Mouse (Mus musculus) right cerebral cortex, postnatal 10 days (tissue): Measurements from ENCODE around the gene Mdh2.

Experiments
- DNase-seq, 2 experiments: peaks; one replicate each; pipeline ENCODE4 v3.0.0; 2021; ENCODE audit warnings: low spot score in 2 of 2

Mdh2 gene

GRCm38 (mm10) chr5:135776546-135776945 is 1.7 kb upstream of the Mdh2 start:
- no peak for DNase-seq

- peak; percentile 62 to 77 for DNase-seq
Measured at GRCm38 (mm10) chr5:135777796-135778470, 347 bp upstream of the Mdh2 start, which contains the start of gene Styxl1. Gene Styxl1, minus strand, starts transcription at chr5:135778385.

- DNase-seq = no peak
Measured at GRCm38 (mm10) chr5:135780331-135780730, 2.1 kb downstream of the Mdh2 start.

DNA sequence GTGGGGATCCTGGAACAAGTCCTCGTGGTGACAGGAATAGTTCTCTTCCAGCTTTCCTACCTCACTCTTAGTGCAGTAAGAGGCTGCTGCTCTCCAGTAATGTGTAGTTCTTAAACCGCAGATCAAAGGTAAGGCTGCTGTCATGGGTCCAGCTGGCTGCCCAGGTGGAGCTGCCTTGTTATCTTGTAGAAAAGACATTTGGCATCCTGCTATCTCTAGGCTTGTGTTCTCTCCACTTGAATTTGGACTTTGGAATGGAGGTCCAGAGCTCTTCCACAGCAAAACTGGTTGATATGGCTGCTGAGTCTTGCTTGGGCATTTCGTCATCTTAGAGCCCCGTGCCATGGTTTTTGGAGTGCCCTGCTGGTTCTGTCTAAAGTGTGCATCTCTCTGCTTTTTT is 4.6 kb downstream of the Mdh2 start:
- no peak for DNase-seq

DNA sequence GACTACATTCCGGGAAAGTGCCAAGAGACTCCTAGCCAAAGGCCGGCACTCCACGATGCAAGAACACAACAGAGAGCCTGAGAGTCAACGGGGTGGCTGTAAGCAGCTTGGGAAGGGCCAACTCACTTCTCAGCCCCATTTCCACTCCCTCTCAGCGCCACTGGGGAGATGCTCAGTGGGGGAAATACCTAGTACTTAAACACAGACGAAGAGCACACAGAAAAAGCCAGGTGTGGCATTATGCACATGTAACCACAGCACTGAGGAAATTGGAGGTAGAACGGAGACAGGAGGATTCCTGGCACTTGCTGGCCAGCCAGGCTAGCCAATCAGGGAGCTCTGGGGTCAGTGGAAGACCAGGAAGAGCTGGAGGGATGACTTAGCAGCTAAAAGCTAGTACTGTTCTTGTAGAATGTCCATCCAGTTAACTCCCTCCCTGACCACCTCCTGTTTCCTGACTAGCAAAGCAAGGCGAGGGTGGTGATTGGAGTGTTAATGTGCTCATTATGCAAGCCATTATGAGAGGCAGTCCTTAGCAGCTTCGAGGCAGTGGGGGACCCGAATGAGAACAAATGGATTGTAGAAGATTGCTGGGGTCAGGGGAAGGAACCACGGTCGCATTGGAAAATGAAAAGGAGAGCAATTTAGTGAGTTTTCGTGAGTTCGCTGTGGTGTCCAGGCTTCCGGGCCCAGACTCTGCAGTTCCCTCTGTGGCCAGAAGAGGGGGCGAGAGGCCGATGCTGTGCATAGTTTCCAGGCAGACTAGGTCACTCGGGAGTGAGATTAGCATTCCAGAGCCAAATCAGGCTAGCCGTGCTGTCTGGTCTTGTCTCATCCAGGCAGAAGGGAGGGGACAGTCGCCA is 15.9 kb downstream of the Mdh2 start:
- peak; percentile 92 to 93 for DNase-seq

DNA sequence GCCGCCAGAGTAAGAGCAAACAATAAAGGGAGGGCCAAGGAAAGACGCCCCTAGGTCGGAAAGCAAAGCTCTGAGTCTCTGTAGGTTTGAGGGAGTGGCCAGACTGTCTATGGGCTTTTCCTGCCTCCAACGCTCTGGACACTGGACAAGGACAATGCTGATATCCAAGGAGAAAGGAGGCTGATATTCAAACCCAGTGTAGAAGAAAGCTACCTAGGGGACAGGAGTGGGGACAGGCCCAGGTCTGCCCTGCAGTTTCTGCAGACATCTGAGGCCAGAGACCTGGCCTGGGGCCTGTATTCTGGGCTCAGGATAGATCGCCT is 16.5 kb downstream of the Mdh2 start:
- no peak for DNase-seq

DNA sequence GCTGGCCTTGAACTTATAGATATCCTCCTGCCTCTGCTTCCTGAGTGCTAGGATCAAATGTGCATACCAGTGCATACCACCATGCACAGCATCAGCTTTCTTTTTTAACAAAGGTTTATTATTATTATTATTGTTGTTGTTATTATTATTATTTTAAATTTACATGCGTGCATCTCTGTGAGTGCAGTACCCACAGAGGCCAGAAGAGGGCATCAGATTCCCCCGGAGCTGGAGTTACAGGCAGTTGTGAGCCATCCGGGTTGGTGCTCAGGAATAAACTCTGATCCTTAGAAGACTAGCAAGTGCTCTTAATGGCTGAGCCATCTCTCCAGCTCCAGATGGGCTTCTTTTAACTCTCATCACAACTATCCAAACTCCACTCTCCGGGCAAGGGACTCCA is 21.5 kb downstream of the Mdh2 start:
- no peak for DNase-seq

GRCm38 (mm10) chr5:135800927-135801326 is 22.6 kb downstream of the Mdh2 start:
- no peak for DNase-seq

DNA sequence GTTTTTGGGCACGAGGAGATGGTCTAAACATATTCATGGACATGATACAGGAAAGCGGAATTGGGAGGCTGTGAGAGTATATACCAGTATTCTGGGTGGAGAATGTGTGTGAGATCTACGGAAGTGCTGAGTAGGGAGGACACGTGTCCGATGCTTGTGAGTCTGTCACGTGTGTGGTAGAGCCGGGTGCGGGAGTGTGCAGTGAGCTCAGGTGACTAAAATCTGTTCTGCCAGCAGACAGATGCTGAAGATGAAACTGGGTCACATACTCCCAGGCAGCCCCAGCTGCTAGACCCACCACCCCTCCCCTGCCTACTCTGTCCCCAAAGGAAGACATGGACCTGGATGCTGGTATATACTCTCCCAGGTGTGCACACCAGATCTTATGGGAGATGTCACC is 24.4 kb downstream of the Mdh2 start:
- DNase-seq = peak in 1 of 2 experiments; percentile 54

DNA sequence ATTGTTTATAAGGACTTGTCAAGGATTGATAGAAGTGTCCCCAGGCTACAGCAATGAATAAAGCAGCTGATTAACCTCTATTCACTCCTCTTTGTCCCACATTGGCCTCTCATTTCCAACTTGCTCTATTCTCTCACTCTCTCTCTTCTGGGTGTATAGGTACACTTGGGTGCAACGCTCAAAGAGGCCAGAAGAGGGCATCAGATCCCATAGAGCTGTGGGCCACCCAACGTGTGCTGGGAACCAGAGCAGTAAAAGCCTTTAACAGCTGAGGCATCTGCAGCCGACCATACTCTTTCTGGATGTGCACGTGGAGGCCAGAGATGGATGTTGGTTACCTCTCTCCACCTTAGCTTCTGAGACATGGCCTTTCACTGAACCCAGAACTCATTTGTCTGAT is 24.9 kb downstream of the Mdh2 start:
- no peak for DNase-seq

- DNase-seq = no peak
Measured at GRCm38 (mm10) chr5:135803676-135804075, 25.4 kb downstream of the Mdh2 start.

DNA sequence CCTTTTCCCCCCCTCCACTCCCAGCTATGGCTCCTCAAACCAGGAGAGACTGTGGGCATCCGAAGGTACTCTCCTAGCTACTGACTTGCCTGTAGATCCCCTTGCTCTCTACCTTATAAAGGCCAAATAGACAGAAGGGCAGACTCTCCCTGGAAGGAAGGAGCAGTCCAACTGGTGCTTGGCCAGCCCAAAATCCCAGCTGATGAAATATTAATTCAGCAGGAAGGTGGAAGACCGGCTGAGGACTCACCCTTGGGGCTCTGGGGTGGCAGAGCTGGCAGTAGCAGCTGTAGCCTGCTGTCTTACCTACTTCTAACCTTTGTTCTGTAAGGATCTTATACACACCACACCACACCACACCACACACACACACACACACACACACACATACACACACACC is 26.5 kb downstream of the Mdh2 start:
- no peak for DNase-seq

GRCm38 (mm10) chr5:135806555-135807262 is 28.4 kb downstream of the Mdh2 start, which contains the start of gene Srrm3:
Gene Srrm3, plus strand, starts transcription at chr5:135806890.
- DNase-seq = peak; percentile 94 to 96

DNA sequence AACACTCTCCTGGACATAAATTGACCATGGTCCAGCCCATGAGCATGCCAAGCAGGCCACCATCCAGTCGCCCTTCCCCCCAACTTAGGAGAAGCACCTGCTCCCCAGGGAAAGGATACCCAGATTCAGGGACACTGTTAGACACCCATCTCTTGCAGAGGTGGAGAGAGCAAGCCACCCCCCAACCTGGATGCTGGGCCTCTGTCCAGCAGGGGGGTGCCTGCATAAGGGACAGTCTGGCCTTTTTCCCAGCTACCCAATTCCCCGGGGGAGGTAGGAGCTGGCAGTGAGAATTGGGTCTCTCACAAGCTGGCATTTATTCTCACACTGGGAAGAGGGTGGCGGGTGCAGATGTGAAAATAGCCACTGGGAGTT is 29.0 kb downstream of the Mdh2 start:
- DNase-seq = peak; percentile 54 to 60

- DNase-seq = peak; percentile 88 to 91
Measured at GRCm38 (mm10) chr5:135812991-135813390, 34.7 kb downstream of the Mdh2 start.

- DNase-seq = peak in 1 of 2 experiments; percentile 73
Measured at GRCm38 (mm10) chr5:135818491-135818890, 40.2 kb downstream of the Mdh2 start.

GRCm38 (mm10) chr5:135822316-135822944 is 44.1 kb downstream of the Mdh2 start:
- peak; percentile 62 to 66 for DNase-seq

GRCm38 (mm10) chr5:135824517-135824916 is 46.2 kb downstream of the Mdh2 start:
- DNase-seq = no peak

DNA sequence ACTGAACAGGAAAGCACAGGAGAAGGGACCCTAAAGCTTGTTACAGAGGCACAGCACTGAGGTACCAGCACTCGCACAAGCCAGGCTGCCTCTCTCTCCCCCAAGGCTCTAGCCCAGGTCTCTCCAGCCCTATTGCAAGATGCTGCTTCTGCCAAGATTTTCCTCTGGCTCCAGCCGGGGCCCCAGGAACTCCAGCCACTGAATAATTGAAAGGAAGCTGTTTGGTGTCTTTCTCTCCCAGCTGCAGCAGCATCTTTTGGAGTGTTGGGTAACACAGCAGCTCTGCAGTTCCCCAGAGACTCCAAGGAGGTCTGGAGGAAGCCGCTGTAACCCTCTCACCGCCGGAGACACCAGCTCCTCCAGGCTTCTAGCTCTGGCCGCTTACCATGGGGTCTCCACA is 47.9 kb downstream of the Mdh2 start:
- no peak for DNase-seq

- DNase-seq = no peak
Measured at GRCm38 (mm10) chr5:135829381-135829780, 51.1 kb downstream of the Mdh2 start.

GRCm38 (mm10) chr5:135832729-135833128 is 54.4 kb downstream of the Mdh2 start:
- peak; percentile 77 to 87 for DNase-seq
